Mouse (Mus musculus) heart, adult 8-10 months (tissue): ENCODE results near the gene Arfgef2. TPM values are rescaled to one million over a fixed set of nuclear protein-coding genes. Genes with fewer than 3 reads are reported as not detected.

ENCODE experiments used
- DNase-seq: peaks from one replicate; pipeline ENCODE4 v3.0.0; 2022; ENCODE audit warnings: low spot score
- total RNA-seq, 4 experiments: library from RNA; stranded (reverse); gene quantifications; 2 replicates each; pipeline ENCODE4 v1.2.4; 2022

Arfgef2 gene
- total RNA-seq, 4 experiments from 2014 or later, result 43.4 to 53.9 (median 47.4) TPM

DNA sequence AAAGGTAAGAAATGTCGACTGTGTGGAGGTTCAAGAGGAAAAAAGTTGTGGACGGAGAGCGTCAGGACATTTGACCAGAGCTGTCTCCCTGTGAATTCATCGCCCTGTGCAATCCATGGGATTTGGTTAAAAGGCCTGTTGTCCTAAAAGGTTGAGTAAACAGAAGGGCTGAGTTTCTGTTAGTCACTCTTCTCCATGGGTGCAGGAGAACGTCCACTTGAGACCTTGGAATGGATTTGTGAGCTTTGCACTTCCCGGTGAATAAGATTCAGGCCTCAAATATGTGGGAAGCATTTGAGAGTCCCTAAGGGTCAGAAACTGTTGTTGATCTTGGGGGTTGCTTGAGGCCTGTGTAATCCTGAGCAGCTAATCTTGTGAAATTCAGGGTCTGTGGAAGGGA, 1.4 kb downstream of the Arfgef2 start:
- no peak for DNase-seq

DNA sequence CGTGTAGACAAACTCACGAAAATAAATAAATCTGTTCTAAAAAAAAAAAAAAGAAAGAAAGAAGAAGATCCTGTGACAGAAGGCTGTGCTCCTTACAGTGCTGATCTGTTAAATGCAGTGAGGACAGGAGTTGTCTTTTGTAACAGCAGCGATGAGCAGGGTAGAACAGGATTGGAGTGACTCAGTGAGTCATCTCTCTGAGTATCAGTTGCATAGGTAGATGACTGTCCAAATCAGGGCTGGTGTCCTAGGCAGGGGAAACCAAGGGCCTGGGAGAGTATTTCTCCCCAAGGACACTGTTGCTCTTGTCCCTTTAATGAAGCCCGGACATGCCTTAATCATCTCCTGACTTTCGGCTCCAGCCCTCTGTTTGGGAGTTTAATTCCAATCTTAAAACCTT, 4.1 kb downstream of the Arfgef2 start:
- DNase-seq, result no peak

DNA sequence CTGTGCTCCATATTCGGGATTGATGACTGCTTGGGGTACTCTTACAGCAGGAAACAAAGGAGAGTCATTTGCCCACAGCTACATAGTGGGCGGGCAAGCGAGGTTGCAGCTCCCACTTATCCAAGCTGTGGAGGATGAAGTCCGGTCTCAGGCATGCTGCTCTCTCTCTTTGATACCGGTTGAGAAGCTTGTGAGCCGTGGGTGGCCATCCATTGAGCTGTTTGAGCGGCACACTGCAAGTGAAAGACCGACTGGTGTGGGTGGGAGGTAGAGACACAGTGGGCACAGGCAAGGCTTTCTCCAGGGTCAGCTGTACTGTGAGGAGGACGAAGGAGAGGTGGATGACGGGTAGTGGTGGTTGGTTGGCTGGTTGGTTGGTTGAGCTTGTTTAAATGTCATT, 5.4 kb downstream of the Arfgef2 start:
- DNase-seq, result no peak

DNA sequence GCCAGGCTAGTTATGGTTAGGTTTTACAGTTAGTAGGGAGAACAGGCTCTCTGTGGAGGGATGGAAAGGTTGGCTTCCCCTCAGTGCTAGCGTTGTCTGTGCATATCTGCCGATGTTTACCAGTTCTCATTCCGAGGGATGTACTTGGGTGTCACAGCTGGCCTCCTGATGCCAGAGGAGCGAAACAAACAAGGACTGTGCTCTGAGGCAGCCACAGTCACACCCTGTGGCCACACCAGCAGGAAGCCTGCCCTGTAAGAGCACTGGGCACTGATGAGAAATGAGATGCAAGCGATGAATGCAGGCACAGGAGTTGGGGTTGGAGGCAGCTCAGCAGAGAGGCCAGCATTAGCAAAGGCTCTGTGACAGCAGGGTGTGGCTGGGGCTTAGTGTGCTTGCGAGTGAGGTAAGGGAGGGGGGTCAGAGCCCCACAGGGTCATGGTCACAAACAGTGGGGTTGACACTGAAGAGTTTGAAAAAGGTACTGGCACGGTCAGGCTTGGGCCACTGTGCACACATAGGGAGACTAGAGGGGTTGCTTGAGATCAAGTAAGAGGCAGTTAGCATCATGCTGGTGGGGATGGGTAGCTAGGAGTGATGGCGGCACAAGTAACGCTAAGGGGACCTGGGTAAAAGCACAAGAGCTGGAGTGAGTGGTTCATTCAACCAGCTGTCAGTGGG, 13.2 kb downstream of the Arfgef2 start:
- DNase-seq, result no peak

DNA sequence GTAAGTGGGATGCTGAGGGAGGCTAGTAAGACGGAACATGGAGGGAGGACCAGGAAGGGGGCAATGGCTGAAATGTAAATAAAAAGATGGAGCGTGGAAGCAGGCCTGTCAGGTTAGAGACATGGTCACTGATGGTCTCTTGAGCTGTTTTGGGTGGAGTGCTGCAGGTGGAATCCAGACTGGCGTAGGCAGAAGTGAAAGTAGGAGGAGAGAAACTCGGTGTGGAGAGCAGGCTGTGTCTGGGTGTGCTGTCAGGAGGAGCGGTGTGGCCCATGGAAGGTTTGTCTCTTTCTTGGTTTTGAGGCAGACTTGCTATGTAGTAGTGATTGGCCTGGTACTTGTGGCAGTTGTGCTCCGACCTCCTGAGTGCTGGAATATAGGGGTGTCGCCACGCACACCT, 14.5 kb downstream of the Arfgef2 start:
- no peak for DNase-seq

DNA sequence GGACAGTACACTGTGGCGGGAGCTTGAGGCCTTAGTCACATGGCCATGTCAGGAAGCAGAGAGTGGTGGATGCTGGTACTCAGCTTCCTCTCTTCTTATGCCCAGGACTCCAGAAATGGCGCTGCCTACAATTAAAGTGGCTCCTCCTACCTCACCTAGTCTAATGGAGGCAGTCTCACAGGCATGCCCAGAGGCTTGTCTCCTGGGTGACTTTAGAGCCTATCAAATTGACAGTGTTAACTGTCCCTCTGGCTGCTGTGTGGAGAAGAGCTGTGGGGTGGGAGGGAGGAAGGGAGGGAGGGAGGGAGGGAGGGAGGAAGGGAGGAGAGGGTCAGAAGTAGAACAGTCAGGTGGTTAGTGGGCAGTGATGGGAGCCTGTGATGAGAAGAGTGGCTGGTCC, 15.5 kb downstream of the Arfgef2 start:
- DNase-seq, result no peak

DNA sequence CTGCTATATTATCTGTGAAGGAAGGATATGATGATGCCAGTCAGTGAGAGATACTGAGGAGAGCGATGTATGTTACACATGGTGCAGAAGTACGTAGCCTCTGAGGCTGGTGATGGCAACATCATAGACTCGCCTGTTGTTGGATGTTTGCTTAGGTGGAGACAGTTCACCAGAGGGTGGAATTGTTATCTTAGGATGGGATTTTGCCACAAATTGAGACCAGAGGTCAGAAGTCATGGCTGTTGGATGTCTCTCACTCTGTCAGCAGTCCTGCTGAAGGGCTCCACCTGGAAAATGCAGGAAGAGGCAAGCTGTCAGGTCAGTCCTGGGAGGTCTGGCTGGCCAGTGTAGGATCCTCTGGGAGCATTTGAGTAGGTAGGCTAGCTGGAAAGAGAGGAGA, 16.0 kb downstream of the Arfgef2 start:
- no peak for DNase-seq

DNA sequence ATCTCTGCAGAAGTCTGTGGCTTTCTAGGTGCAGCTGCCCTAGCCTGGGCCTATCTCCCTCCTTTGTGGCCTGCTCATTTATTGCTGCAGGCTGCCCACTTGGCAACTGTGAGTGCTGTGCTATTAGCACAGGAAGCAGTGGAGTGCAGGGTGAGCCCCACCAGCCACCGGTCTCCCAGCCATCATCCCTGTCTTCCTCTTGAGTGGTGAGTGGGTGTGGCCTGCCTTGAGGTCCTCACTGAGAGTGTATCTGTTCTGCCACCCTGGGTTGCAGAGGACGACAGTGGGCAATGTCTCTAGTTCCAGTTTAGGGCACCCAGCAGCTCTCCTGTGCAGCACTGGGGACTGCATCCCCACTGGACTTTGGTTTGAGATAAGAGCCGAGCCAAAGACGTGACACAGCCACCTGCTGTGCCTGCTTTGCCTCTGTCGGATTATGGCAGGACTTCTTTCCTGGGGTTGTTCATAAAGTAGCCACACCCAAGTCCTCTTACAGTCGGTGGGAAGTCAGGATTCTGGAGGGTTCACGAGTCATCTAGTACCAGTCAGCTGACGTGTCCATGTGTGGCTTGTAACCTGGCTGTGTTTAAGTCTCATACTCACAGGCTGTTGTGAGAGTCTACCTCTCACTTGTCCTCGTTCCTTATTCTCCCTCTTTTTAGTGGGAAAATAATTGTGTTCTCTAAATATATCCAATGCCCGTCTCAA, 16.9 kb downstream of the Arfgef2 start:
- DNase-seq, result no peak

DNA sequence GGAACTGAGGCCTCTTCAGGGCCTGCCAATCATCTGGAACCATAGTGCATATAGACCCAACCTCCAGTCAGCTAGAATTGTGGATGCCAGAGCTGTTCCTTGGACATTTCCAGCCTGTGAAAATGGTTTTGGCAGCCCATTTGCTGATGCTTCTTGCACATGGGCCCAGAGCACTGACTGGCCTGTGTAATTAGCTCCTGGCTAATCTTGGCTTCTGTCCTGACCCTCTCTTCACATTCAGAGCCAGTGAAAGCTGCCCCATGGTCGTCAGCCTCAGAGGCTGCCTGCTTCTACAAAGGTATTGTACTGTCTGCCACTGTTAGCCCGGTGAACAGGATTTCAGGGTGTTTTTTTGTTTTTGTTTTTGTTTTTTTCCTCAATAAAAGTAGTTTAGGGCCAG, 17.5 kb downstream of the Arfgef2 start:
- DNase-seq, result no peak

DNA sequence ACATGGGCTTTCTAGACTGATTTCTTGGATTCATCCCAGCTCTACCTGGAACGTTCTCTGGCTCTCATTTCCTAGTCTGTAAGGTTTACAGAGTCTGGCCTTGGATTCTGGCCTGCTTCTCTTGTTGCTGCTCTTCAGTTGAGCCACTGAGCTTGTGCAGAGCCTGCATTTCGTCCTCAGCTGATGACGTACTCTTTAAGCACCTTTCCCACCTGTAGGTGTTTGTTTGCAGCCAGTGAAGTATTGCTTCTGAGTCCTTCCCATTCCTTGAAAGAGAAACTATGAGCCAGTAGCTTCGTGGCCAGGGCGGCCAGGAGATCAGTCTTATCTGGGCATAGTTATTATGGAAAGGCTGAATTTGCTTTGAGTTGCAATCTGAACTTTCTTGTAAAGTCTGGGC, 19.0 kb downstream of the Arfgef2 start:
- DNase-seq, result no peak

DNA sequence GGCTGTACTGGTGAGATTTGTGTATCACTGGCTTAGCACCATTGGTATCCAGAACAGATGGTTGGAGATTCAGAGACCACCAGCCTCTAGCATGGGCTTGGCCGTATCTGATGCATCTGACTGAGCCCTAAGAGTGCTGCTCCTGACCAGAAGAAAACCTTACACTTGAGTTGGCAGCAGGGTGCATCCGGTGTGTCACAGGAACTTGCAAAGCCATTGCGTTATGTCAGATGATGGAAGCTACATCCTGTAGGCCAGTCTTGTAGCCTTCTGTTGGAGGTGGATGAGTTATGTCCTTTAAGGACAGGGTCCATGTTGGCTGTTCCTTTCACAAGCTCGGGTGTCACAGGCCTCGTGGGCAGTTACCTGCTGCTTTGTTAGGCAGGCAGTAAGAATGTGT, 19.6 kb downstream of the Arfgef2 start:
- no peak for DNase-seq

DNA sequence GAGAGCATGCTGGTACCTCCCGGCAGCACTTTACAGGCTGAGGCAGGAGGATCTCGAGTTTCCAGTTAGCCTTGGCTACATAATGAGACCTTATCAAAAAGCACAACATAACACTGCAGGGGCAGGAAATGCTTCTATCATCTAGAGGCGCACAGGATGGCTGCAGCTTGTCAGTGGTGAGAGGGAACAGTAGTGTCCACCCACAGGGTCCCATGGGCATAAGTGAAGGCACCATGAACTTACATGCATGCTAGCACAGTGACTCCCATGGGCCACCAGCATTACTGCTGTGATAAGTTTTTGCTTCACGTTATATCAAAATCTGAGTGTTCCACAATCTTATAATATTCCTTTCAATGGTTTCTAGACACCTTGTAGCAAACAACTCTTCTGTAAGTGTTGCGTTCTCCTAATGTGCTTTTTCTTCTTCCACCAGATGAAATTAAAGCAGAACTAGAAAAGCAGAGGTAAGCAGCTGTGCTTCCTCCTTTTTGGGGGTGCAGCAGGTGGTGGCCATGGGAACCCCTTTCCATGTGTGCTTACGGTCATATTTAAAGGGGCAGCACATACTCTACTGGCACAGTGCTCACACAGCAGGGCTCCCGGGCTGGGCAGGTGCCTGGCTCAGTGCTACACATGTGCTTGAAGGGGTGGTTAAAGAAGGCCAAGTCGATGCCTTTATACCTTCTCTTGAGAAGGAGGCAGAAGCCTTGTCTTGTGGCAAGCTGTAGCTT, 21.3 kb downstream of the Arfgef2 start:
- no peak for DNase-seq

DNA sequence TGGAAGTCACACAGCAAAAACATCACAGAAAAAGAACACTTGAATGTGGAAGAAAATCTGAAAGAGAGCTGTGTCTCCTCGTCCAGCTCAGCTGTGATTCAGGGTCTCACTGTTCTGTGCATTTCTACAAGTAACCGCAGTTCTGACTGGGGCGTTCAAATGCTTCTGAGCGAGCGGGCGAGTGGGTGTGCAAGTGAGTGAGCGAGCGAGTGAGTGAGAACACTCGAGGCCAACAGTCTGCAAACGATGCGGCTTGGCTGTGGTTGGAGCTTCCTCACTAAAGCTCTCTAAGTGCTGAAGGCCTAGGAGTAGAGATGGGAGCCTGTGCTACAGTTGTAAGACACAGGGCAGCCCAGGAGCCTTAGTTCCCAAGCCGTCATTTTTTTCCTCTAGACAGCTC, 22.9 kb downstream of the Arfgef2 start:
- DNase-seq, result no peak

DNA sequence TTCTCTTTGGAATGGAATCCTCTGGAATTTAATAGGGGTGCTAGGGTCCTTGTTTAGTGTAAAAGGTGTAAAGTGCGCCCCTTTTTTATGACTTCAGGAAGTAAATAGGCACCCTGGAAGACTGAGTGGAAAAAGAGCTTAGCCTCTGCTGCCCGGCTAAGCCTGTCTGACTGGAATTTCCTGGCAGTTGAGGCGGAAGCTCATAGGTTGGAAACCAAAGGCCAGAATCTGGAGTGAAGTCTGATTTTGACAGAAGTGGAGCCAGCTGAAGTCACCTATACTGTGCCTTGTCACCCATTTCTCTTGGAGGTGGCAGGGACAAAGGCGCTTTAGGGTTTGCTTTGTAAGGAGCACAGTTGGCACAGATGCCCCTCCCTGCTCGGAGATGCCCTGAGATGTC, 25.0 kb downstream of the Arfgef2 start:
- DNase-seq, result no peak

DNA sequence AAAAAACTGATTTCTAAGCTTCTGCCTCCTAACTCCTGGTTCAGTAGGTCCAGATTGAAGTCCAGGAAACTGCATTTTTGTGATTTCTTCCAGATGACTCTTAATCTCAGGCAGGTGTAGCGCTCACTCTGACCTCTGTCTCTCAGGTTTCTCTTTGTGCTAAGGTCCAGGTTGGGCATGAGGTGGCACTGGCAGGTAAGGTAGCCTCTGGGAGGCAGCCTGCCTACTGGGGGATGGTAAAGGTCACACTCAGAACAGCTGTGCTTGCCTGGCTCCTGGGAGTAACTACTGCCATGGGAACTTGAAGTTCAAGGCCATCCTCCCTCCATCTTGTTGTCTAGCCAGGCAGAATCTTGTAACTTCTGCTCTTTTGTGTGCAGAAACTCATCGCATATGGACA, 28.7 kb downstream of the Arfgef2 start:
- no peak for DNase-seq

DNA sequence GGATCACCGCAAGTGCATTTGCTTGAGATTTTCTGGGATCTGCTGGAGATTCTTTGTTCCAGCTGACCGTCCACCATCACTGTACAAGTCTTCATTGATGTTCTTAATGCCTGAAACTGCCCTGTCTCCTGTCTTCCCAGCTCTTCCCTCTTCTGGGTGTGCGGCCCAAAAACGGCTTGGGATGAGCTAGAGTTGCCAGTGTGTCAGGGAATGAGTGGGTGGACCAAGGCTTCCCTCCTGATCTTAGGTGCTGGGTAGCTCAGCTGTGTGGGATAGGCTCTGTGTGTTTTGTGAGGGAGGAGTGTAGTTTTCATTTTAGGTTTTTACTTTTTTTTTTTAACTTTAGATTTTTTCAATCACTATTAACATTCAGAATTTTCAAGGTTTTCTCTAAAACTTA, 29.4 kb downstream of the Arfgef2 start:
- DNase-seq, result no peak

DNA sequence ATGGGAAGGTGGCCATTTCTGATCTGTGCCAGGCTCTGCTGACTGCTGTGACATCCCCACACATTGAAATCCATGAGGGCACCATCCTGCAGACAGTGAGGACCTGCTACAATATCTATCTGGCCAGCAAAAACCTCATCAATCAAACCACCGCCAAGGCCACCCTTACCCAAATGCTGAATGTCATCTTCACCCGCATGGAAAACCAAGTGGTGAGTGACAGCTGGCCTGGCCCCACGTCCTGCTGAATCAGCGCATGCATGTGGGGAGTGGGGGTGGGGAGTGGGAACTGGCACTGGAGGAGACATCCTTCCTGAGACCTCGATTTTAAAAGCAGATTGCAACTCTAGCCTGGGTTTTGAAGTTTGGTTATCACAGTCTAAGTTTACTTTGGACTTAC, 30.2 kb downstream of the Arfgef2 start:
- DNase-seq, result no peak

DNA sequence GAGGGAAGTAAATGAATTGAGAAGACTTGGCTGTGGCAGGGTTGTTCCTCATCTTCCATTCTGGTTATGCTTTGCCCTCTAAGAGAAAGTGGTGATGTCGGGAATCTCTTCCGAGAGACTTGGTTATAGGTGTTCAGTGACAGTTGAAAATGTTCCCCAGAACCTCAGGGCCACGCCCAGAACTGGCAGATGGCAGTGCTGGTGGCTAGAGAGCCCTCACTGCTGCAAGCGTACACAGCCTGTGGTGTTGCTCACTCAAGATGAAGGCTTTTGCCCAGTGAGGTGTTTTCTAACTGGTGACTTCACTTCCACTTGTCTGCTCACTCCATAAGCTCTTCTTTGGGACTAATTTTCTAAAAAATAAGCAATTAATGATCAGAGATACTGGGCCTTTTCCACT, 36.4 kb downstream of the Arfgef2 start:
- DNase-seq, result no peak

DNA sequence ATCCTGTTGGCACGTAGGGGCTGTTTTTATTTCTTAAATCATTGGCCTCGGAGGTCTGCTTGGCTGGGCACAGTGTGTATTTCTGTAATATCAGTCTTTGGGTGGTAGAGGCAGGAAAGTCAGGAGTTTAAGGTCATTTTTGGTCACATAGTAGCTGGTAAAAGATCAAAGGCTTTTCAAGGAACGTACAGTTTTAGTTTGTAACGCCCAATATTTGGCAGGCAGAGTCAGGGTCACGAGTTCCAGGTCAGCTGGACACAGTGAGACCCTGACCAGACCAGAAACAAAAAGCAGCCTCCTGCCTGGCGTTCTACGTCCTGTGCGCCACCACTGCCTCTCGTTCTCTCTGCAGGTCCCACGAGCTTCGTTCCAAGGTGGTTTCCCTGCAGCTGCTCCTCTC, 45.3 kb downstream of the Arfgef2 start:
- no peak for DNase-seq

DNA sequence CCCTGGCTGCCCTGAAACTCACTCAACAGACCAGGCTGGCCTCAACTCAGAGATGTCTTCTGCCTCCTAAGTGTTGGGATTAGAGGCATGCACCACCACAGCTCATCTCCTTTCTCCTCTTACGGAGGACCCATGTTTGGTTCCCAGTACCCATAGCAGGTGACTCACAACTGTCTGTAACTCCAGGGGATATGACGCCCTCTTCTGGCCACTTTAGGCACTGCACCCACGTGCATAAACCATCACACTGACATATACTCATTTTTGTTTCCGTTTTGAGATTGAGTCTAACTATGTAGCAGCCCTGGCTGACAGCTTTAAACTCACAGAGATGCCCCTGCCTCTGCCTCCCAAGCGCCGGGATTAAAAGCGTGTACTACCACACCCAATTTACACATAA, 46.9 kb downstream of the Arfgef2 start:
- DNase-seq, result no peak

DNA sequence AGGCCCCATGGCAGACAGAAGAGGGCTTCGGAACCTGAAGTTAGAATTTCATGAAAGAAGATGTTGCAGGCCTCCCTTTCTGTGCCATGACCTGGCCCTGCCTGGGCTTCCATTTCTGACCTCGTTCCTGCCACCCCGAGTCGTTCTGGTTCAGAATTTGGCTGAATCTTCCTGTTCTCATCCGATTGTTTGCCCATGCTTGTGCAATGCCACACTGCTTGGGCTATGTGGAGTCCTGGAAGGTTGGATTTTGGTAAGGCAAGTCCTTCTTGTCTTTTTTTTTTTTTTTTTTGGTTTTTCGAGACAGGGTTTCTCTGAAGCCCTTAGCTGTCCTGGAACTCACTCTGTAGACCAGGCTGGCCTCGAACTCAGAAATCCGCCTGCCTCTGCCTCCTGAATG, 50.4 kb downstream of the Arfgef2 start:
- no peak for DNase-seq

DNA sequence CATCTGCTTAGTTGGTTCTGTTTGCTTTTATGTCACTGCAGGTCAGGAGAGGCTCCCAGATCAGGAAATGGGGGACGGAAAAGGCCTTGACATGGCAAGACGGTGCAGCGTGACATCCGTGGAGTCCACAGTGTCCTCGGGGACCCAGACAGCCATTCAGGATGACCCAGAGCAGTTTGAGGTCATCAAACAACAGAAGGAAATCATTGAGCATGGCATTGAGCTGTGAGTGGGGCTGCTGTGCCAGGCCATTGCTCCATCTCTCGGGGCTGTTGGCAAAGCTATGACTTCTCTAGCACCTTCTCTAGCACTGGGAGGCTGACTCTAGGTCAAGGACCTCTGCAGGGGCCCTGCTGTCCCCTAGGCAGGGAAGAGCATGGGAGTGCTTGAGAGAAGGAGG, 51.0 kb downstream of the Arfgef2 start:
- DNase-seq, result no peak

DNA sequence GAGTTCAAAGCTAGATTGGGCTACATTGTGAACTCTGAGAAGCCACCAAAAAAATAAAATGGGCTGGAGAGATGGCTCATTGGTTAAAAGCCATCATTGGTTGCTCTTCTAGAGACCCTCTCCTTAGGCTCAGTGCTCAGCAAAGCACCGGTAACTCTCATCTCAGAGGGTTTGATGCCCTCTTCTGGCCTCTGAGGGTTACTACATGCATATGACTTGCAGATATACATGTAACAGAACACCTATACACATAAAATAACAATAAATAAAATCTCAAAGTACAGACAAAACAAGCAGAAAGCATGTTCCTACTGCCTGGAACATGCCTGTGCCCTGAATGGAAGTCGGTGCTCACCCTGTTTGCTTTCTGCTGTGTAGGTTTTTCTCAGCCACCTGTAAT, 51.7 kb downstream of the Arfgef2 start:
- no peak for DNase-seq
